Mouse (Mus musculus) T-cell, adult 2 months (primary cell): Measurements from ENCODE around the gene Spata16.

Experiments used
- DNase-seq: peaks from one replicate; pipeline ENCODE4 v3.0.0; 2022; ENCODE audit warnings: low spot score

Gene Spata16

DNA sequence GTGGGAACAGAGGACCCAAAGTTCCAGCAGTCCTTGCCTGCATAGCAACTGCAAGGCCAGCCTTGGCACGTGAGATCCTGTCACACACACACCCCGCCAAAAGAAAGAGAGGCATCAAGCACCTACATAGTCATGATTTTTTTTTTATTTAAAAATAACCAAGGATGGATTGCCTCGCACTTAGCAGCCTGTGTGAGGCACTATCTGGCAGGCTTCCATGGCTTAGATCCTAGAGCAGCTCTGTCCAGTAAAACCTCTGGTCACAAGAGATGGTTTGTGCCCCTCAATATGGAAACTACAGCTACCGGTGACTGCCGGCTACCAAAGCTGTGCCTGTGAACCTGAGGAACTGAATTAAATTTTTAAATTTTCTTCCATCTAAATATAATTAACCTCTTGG lies 195.5 kb downstream of the Spata16 start:
- DNase-seq = no peak

DNA sequence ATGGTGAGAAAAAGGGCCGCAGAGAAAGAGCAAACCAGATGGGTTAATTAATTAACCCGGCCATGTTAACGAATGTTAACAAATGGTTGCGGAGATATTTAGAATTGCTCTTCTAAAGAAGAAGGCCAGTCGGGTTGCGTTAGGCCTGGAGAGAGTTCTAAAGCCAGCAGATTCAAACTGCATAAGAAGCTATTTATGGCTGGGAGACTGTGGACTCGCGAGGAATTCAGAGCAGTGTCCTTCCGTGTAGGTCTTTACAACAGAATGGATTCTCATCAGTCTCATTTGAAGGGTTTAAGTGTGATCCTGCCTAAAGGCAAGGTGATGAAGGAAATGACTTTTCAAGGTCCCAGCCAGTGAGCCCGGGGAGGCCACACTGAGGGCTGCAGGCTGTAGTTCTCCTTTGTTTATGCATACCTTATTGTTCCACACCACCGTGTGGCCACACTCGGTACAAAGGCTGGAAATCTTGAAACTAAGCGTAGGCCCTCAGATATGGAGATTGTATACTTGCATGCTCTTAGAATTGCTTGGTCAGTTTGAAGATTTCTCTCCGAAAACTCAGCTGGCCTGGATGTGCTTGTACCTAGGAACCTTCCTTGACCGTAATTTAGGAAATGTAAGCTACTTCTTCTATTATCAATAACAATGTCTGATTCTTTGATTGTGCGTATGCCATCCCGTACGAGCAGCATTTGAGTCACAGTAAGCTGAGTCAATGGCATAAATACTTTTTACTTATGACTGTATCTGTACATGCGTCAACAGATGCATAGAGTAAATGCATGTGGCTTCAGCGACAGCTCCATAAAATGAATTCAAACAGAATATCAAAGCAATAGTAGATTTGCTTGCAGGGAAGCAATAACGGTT lies 197.0 kb downstream of the Spata16 start:
- DNase-seq = no peak

DNA sequence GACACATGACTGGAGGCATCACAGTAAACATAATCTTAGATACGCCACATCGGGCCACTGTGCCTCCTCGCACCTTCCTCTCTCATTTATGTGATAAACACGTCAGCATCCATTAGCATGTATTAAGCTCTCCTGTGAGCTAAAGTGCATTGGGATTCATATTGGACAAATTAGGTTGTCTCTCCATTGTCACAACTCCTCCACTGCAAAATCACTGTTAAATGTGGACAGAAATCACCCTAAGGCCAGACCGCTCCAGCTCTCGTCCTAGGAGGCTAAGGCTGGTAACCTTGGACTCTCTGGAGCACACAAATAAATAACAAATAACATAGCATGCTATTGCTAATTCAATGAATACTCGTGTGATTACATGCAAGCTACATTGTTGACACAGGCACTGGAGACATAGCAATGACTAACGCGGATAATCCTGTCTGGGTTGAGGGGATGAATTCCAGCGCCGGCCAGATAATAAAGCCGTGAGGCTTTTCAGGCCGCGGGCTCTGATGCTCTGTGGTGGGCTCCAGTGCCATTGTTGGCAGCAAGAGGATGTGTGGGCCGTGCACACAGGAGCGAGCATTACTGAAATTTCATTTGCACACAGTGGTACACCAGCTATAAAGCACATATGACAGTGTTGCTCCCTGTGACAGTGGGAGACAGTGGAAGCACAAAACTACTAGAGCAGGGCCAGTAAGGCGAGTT lies 197.8 kb downstream of the Spata16 start:
- DNase-seq = no peak

DNA sequence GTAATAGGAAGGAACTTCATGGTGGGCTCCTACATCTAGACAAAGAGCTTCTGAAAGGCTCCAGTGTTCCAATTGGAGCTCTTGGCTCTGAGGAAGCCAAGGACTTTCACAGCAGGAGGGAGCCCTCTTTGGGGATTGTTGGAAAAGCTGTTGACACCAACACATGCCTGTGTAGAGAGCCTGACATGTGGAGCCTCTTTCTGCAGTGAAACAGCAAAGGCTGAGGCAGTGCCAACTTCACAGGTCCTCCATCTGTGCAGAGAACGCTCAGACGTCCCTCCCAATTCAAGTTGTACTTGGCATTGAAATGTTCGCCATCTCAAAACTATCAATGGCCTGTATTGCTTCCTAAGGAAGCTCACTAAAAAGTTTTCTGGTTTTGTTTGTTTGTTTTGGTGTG lies 207.6 kb downstream of the Spata16 start:
- DNase-seq = no peak

DNA sequence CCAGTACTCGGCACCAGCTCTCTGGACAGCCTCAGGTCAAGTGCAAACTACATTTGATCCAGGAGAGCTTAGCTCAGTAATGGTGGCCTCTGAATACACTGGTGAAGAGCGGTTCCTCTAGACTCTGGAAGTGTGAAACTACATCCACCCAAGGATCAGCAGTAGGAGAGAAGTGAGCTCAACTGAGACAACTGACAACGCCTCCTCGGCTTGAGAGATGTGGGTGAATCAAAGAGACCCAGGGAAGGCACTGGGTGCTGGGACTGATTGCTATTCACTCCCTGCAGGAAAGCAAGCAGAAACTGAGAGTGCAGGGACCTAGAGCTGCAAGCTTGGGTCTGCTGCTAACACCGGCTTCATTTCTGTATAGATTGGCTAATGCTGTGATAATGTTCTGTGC lies 210.5 kb downstream of the Spata16 start:
- DNase-seq = no peak

DNA sequence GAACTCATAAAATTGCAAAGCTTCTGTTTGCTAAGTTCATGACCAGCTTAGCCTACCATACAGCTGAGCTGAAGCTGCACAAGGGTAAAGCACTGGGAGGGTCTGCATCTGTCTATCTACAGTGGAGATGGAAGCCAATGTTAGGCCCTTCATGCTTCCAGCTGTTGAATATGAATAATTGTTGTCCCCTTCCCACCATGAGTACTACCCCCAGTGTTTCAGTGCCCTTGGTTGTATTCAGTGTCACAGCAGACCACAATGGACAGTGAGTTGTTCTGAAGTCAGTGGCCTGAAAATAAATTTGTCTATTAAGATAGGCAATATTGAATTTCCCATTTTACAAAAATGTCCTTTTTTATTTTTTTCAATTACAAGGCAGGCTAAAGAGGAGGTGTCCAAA lies 212.8 kb downstream of the Spata16 start:
- DNase-seq = no peak

DNA sequence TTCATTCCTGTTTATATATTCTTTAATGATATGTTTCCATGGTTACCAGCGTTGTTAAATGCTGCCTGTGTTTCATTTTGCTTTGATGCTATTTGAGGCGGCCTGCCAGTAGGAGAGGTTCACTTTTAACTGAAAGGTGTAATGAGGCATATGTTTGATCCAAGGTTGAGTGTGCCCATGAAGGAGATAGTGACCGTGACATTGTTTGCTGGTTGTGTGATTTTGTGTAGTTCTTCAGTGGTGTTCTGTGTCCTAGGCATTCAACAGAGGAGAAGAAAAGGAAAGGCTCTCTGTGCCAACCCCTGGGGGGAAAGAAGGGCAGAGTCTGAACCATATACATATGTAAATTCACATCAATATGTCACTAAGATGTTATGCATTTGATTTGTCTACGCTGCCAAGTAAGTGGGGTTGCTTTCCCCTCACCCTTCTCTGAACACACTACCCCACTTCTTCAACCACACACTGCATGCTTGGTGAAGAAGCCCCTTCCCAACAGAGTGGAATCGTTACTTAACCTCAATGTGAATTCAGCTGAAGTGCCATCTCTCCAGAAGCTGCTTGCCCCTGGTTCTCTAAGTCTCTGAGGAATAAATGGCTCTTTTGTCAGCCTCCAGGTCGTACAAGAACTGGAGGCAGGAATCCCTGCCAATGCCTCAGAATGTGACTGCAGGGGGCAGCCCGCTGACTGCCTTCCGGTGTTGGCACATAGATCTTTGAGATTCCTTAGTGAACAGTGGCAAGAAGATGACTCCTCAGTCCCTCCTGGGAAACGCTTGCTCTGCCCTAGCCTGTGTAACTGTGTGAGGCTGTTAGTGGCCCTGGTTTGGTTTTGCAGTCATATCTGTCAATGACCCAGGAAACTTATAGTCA lies 213.5 kb downstream of the Spata16 start:
- DNase-seq = no peak

DNA sequence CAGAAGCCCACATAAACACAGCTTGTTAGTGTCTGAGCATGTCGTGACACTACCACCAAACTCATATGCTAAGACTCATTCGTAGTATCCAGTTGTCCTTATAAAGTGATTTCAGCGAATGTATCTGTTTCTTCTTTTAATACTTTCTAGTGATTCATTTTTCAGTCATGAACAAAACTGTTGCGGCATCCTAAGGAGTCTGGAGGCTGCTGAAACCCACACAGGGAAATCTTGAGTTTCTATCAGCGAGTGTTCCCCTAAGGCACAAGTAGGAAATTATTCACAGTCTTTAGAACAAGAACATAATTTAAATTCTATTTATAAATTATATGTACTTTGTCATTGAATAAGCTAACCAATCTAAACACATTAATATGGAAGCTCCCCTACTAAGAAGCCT lies 216.1 kb downstream of the Spata16 start:
- DNase-seq = no peak

DNA sequence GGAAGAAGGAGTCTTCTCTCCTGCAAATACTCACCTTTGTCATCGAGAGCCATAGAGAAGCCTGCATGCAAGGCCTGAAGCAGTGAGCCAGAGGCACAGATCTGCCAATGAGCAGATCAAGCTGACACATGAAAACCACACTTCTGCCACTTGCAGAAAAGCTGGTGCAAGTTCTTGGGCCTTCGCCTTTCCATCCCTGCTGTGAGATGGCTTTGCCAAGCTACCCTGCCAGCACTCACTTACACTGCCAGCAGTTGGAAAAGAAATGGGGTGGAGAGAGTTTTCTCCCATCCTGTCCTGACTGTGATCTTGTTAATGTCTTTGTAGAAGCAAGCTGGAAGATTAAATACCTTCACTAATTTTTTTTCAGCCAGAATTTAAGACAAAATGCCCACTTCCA lies 237.3 kb downstream of the Spata16 start:
- no peak for DNase-seq

DNA sequence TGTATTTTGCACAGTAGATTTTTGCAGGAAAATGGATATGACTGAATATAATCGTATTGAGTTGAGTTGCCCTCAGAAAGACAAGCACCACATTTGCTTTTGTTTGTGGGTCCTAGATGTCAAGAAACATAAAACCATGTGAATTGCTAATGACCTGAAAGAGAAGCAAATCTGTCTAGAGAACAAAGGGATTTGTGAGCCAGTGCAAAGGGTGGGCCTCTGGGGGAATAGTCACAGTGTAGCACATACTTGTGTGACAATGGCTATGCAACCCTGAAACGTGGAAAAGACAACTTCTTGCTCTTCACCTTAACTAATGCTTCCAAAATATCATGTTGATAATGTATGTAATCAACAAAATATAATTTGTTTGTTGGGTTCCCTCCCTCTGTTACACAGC lies 239.9 kb downstream of the Spata16 start:
- DNase-seq = no peak

DNA sequence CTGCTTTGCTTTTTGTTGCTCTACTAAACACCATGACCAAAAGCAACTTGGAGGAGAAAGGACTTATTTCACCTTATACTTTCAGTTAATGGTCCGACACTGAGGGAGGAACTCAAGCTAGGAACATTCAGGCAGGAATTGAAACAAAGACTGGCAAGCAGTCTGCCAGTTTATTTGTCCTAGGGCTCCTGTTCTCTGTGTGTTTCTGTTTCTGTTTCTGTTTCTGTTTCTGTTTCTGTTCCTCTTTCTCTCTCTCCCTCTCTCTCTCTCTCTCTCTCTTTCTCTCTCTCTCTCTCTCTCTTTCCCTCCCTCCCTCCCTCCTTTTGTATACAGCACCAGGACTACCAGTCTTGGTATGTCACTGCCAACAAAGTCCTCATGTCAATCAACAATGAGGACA lies 279.2 kb downstream of the Spata16 start:
- no peak for DNase-seq

DNA sequence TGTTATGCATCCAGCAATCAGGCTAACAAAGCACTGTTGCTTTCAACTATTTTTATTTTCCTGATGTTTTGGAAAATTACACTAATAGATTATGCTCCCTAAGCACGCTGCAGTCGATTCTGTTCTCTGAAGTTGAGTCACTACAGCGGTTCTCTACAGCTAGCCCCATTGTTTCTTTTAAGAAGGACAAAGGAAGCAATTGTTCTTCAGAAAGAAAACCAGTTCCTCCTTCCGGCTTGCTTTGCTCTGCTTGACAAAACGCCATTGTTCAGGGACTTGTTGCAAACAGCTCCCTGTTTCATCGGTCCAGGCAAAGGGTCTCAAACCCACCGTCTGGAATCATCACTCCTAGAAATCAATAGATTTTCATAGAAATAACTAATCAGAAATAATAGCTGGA lies 283.6 kb downstream of the Spata16 start:
- no peak for DNase-seq

DNA sequence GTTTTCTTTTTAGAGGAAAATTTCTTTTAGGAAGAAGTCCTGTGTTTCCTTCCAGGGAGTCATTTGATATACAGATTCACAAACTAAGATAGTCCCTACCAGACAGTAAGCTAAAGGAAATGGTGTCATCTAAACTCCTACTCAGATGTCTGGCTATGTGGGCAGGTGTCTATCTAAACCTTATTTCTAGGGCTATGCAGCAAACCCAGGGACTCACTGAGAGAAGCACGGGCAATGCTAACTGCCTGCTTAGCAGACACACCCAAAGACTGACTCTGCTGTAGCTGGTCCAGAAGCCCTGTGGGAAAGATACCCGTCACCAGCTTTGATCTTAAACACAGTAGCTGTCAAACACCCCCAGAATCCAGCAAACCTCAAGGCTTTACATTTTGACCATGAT lies 284.2 kb downstream of the Spata16 start:
- DNase-seq = no peak

DNA sequence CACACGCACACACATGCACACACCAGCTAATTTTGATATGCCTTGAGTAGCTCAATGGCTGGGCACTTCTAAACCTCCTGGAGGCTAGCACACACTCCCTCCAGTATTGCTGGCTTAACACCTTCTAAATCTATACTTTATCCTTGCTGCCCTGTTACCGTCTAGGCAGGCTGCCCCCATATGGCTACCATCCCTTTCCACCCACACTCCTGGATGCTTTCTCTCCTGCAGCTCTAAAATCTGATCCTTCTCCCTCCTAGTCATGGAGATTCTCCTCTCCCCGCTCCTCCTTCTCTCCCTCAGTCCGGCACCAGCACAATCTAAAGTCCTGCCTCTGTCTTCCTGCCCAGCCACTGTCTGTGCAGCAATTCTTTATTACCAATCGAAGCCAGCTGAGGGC lies 286.0 kb downstream of the Spata16 start:
- DNase-seq = no peak

DNA sequence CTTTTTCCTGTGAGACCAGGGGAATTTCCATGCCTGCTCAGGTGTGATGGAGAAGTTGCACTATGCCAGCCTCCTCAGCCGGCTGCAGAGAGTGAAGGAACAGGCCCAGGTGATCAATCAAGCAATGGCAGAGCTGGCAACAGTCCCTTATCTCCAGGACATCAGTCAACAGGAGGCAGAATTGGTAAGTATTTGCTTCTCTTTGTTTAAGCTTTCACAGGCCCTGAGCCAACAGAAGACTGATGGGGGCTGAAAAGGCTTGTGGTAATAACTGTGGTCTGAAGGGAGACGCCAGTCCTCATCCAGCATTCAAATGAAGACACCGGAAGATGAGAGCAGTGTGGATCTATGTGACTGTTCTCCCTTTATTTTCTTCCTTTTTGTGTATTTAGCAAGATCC lies 286.8 kb downstream of the Spata16 start:
- no peak for DNase-seq

DNA sequence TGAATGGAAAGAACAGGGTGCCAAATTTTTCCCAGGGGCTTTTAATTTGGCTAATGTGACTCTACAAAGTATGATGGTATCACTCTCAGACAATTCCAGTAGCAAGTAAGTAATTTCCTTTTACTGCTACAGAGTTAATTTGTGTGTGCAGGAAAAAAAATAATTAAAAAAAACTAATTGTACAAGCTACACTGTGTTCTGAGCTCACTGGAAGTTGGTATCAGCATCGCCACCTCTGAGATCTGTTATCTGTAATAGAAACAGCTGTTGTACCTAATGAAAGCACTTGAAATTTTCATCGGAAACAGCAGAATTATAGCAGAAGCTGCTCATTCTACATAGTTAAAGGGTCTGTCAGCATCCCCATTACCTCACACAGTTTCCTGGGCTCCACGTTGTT lies 295.7 kb downstream of the Spata16 start:
- no peak for DNase-seq

DNA sequence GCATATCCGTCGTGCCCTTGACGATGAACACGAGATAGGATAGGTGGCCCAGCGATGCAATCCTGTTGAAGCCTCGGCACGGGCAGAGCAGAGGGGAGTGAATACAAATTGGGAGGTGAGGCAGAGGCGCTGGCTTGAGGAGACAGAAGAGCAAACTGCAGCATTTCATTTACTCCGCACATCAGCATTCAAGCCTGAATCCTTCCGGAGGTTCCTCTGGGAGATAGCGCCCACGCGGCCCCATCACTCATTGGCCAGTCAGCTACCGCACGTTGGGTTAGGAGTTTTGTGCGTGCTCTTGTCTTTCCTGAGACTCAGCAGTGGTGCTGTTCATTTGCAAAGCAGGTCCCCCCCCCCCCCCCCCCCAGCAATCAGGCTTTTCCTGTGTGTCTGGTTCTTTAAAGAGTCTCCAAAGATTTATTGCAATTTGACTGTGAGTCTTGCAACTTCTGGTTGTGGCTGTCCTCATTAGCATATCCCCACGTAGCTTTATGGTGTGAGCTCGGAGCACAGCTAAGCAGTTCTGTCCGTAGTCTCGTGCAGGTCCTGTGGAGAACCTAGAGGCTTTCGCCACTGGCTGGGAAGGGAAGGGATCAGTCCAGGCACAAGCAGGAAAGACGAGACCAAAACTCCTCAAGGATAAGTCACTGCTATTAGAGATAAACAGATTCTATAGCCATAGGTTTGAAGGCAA lies 299.6 kb downstream of the Spata16 start:
- no peak for DNase-seq

DNA sequence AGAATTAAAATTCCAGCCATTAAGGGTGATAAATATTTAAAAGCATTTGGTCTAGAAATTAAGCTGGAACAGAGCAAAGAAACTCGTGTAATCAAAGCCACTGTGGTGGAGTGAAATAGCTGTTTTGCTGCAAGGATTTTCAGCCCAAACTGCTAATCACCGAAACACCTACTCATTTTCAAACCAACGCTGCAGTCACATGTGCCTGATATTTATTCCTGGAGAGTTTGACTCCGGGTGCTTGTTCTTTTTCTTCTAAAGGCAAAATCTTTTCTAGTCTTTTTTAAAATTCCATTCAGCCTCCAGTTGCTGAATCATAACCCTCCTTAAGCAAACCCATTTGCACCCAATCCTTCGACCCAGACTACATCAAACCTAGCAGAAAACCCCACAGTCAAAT lies 329.4 kb downstream of the Spata16 start:
- DNase-seq = no peak

DNA sequence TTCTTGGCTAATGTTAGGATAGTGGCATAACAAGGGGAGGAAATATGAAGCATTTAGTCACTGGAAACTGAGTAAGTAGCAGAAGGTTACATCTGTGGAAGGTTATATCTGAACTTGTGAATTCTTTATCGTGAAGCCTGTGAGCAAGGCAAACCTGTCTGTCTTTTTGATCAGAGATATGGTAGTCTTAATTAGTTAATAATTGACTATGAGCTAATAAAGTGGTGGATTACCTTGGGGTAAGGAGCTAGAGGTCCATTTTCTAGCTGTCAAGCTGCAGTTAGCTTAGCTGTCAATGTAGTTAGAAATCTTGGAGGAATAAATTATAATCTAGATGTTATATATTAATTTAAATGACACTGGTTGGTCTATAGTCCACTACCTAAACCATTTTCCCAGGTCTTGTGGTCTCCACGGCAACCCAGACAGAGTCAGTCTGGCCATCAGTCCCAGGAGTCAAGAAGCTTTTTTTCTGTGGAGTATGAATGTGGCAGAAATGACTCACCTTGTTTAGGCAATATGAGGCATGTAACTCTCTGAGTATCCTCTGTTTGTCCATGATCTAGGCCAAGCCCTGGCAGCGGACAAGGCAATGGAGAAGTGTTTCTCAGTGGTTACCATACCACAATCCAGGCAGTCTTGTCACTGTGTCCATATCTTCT lies 331.6 kb downstream of the Spata16 start:
- no peak for DNase-seq

DNA sequence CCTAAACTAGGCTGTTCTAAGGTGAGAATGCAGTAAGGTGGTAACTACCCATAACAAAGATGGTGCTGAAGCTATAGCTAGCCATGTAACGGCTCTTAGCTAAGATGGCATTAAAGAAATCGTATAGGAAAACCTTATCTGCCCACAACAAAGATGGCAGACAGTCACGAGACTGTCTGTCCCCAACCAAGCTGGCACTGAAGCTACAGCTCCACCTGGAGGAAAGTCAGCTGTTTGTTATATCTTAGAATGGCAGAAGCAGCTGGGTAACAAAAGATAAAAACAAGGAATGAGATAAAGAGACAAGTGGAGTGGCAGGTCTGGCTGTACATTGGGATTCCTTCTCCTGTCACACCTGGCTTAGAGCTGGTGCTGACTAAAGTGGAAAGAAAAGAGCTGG lies 333.1 kb downstream of the Spata16 start:
- no peak for DNase-seq

DNA sequence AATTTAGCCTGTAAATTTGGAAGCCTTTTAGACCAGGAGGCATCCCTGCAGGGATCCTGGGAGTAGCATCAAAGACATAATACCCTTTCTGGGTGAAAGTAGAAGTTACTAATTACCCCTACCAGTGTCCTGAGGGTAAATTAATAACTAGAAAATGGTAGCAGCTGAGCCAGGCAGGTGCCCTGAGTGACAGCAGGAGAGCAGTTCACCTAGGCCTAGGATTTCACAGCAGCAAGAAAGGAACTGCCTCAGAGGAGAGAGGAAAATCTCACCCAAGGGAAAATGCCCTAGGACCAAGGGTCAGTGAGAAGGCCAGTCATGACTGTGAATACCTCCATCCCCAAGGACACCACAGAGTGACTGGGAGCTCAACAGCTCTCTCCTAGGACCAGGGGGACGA lies 333.9 kb downstream of the Spata16 start:
- DNase-seq = no peak

DNA sequence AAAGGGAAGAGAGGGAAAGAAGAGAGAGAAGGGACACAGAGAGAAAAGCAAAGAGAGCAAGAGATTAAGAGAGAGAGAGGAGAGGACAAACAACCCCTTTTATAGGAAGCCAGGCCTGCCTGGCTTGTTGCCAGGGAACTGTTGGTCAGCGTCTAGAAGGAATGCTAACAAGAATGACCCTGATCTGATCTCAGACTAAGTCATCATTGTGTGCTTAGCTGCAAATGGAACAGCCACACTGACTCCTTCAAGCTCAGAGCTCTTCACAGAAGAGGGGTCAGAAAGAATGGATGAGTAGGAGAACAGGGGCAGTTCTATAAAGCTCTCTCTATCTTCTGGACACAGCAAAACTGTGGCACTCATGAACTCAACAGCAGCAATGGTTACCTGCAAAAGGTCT lies 334.7 kb downstream of the Spata16 start:
- no peak for DNase-seq
